Mouse (Mus musculus) myocyte (in vitro differentiated cells): ENCODE data around the gene Ric3.

Experiments used
- CEBPB ChIP-seq: IDR thresholded peaks from 2 replicates; pipeline ENCODE4 v1.6.1; 2011; ENCODE audit warnings: mild to moderate bottlenecking, moderate library complexity; ENCODE audit not compliant: poor library complexity, insufficient read depth, severe bottlenecking
- E2F4 ChIP-seq: IDR thresholded peaks from one replicate; pipeline ENCODE4 v1.6.1; 2011; ENCODE audit warnings: mild to moderate bottlenecking, control low read depth, moderate library complexity; ENCODE audit not compliant: insufficient read depth
- MAX ChIP-seq: IDR thresholded peaks from one replicate; pipeline ENCODE4 v1.6.1; 2011; ENCODE audit warnings: low read depth, mild to moderate bottlenecking, control low read depth
- MYOD1 ChIP-seq, 3 experiments: IDR thresholded peaks; one replicate each; pipeline ENCODE4 v1.6.1; 2011; ENCODE audit warnings: control low read depth in 2 of 3, low read depth in 2 of 3, mild to moderate bottlenecking in 2 of 3, moderate library complexity in 1 of 3; ENCODE audit not compliant: insufficient read length in 2 of 3, control insufficient read depth in 1 of 3
- MYOG ChIP-seq, 3 experiments: IDR thresholded peaks; one replicate each; pipeline ENCODE4 v1.6.1; 2011; ENCODE audit warnings: control low read depth in 2 of 3, low read depth in 2 of 3, mild to moderate bottlenecking in 2 of 3; ENCODE audit not compliant: insufficient read length in 2 of 3, control insufficient read depth in 1 of 3, insufficient read depth in 1 of 3
- POLR2A ChIP-seq: IDR thresholded peaks from one replicate; pipeline ENCODE4 v1.6.1; 2011; ENCODE audit warnings: low read depth, mild to moderate bottlenecking, control low read depth, moderate library complexity; ENCODE audit not compliant: insufficient read length
- POLR2AphosphoS2 ChIP-seq: IDR thresholded peaks from one replicate; pipeline ENCODE4 v1.6.1; 2011; ENCODE audit warnings: low read depth, control low read depth; ENCODE audit not compliant: insufficient read length
- SRF ChIP-seq: IDR thresholded peaks from one replicate; pipeline ENCODE4 v1.6.1; 2011; ENCODE audit warnings: low read depth; ENCODE audit not compliant: control insufficient read depth, insufficient read length
- TCF12 ChIP-seq: IDR thresholded peaks from one replicate; pipeline ENCODE4 v1.6.1; 2011; ENCODE audit warnings: mild to moderate bottlenecking, control low read depth; ENCODE audit not compliant: poor library complexity, insufficient read depth, severe bottlenecking
- USF1 ChIP-seq: IDR thresholded peaks from one replicate; pipeline ENCODE4 v1.6.1; 2011; ENCODE audit warnings: low read depth, mild to moderate bottlenecking, control low read depth, moderate library complexity

- TF ChIP-seq POLR2A (no peak), E2F4 (no peak), CEBPB (no peak), POLR2AphosphoS2 (no peak), TCF12 (no peak), MAX (no peak), USF1 (no peak), SRF (no peak), MYOD1 (IDR thresholded peaks at IDR 0.05; ENCODE audit: control insufficient read depth in 1 of 3, insufficient read length in 2 of 3, low read depth in 2 of 3) (no peak), MYOG (IDR thresholded peaks at IDR 0.05; ENCODE audit: control insufficient read depth in 1 of 3, insufficient read depth in 1 of 3, insufficient read length in 2 of 3, low read depth in 2 of 3) (no peak)
These were observed 44.9 kb downstream of the Ric3 start for GRCm38 (mm10) chr7:109038121-109038735.
